Mouse (Mus musculus) B cell, adult 2 months (primary cell): ENCODE data around the gene Abat.
A peak's percentile ranks its signal among the peaks of the same experiment; 100 is the strongest.

Experiments used
- DNase-seq, 2 experiments: peaks; one replicate each; pipeline ENCODE4 v3.0.0; 2022

The Abat gene

DNA sequence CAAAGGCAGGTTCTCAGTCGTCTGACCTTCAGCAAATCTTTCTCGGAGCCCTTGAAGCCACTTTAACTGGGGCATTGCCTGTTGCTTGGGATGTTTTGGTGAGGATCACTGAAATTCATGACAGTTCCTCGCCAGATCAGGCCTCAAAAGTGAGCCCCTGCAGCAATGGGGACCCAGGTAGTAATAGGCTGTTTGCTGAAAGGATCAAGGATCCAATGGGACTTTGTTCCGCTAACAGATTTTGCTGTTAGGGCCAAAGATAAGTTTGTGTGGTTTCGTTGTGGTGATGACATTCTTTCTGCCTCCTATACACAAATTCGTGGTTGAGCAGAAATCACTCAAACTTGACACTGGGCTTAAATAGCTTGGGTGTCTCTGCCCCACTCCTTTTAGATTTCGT lies 124.9 kb downstream of the Abat start:
- DNase-seq: no peak

- DNase-seq: peak in 1 of 2 experiments; percentile 7
These were observed 126.4 kb downstream of the Abat start for GRCm38 (mm10) chr16:8639466-8640191.

GRCm38 (mm10) chr16:8643855-8644254 lies 130.6 kb downstream of the Abat start:
- DNase-seq: peak; percentile 46 to 56

- no peak for DNase-seq
These were observed 132.3 kb downstream of the Abat start for GRCm38 (mm10) chr16:8645546-8645945.

- DNase-seq: peak in 1 of 2 experiments; percentile 19
These were observed 136.8 kb downstream of the Abat start for GRCm38 (mm10) chr16:8650007-8650406.

DNA sequence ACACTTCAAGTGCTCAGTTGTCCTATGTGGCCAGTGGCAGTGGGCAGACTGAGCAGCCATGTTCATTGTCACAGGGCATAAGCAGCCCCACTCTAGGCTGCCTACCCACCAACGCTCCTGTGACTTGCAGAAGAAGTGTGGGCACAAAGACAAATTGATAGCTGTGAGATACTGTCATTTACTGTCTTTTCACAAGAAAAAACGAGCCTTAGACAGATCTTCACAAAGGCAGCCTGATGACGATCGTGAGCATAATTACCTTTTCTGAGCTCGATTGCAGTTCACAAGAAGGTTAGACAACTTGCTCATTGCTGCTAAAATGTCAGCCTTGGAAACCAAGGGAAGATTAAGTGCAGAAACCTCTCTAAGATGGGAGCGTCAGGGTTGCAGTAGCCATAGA lies 141.9 kb downstream of the Abat start:
- no peak for DNase-seq

GRCm38 (mm10) chr16:8655599-8655998 lies 142.4 kb downstream of the Abat start:
- no peak for DNase-seq

- DNase-seq: no peak
These were observed 143.0 kb downstream of the Abat start for GRCm38 (mm10) chr16:8656256-8656655.

- DNase-seq: no peak
These were observed 145.1 kb downstream of the Abat start for GRCm38 (mm10) chr16:8658349-8658748.

GRCm38 (mm10) chr16:8658764-8659163 lies 145.5 kb downstream of the Abat start:
- DNase-seq: no peak

- no peak for DNase-seq
These were observed 149.8 kb downstream of the Abat start for GRCm38 (mm10) chr16:8663022-8663421.

DNA sequence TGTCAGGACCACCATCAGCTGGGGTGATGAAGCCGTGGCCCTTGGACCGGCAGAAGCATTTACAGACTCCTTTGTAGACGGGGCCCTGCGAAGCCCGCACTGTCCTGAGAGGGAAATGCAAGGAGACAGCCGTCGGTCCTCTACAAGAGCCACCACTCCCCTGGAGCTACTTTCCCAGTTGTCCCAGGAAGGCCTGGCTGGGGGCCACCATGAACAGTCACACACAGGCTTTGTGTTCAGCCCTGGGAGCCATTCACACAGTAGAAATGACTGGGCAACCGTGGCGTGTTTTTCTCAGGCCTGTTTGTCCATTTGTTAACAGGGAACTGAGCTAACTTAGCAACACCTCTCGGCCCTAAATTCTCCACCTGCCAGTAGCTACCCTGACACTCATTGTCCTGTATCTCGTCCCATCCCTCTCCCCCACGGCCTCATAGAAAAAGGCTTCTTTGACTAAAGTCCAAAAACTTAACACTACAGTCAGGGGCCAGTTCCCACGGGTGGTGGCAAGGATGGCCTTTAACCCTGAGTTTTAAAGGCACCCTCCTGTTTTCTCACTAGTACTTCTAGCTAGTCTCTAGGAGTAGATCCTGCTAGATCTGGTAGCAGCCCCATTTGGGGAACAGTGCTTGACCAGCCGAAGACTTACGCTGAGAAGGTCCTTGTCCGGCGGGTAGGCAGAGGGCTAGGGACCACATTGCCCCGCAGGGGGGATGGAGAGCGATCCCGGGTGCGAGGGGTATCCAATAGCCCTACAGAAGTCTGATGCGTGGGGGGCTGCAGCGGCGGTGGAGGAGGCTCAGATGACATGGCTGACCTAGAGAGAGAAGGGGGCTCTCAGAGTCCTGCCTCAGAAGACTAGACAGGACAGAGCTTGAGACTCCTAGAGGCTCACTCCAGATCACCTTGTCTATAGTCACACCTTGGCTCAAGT lies 150.6 kb downstream of the Abat start:
- no peak for DNase-seq

- no peak for DNase-seq
These were observed 152.1 kb downstream of the Abat start for GRCm38 (mm10) chr16:8665367-8665766.

DNA sequence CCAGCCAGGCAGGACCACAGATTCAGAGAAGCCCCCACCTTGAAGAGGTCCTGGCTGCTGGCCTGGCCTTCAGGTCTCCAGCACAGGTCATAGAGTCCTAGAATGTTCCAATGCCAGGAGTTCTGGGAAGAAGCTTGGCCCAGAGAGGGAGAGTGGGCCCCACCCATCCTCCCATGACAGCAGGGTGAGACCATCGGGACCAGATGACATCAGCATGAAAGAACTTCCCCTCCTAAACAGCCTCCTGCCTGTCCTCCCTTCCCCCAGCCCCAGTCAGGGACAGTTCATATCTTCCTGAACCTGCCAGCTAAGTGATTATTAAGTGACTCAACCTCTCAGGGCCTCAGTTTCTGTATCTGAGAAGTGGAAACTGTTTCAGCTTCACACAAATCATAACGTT lies 153.2 kb downstream of the Abat start:
- no peak for DNase-seq

DNA sequence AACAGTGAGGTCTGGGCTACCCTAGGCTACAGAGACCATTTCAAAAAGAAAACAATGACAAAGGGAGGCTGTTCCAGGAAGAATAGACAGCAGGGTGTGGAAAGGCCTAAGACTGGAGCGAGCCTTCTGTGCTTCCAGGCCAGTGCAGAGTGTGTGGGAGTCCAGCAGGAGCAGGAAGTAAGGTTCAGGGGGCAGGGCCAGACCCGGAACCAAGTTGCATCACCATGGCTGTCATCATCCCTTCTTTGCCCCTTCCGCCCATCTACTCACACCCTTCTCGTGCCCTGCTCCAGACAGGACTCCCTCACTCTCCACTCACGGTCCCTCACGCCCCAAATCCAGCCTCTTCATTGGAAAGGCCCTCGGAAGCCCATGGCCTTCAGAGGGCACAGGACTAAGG lies 154.0 kb downstream of the Abat start:
- no peak for DNase-seq

GRCm38 (mm10) chr16:8667814-8668213 lies 154.6 kb downstream of the Abat start:
- no peak for DNase-seq

GRCm38 (mm10) chr16:8668386-8668785 lies 155.2 kb downstream of the Abat start:
- no peak for DNase-seq

DNA sequence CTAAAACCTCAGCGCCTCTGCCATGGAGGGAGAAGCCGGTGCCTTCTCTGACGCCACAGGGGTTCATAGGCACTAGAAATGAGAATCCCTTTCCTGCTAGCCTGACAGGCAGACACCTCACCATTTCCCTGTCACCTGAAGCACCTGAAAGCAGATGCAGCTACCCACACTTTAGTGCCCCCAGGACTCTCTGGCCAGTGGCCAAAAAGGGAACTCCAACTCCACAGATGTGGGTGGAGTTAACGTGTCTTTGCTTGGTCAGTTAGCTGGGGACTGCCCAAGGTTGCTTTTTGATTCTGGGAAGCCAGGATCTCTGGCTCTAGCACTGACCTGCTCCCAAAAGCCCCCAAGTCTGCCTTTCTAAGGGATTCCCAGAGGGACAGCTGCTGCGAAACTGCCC lies 156.2 kb downstream of the Abat start:
- no peak for DNase-seq

DNA sequence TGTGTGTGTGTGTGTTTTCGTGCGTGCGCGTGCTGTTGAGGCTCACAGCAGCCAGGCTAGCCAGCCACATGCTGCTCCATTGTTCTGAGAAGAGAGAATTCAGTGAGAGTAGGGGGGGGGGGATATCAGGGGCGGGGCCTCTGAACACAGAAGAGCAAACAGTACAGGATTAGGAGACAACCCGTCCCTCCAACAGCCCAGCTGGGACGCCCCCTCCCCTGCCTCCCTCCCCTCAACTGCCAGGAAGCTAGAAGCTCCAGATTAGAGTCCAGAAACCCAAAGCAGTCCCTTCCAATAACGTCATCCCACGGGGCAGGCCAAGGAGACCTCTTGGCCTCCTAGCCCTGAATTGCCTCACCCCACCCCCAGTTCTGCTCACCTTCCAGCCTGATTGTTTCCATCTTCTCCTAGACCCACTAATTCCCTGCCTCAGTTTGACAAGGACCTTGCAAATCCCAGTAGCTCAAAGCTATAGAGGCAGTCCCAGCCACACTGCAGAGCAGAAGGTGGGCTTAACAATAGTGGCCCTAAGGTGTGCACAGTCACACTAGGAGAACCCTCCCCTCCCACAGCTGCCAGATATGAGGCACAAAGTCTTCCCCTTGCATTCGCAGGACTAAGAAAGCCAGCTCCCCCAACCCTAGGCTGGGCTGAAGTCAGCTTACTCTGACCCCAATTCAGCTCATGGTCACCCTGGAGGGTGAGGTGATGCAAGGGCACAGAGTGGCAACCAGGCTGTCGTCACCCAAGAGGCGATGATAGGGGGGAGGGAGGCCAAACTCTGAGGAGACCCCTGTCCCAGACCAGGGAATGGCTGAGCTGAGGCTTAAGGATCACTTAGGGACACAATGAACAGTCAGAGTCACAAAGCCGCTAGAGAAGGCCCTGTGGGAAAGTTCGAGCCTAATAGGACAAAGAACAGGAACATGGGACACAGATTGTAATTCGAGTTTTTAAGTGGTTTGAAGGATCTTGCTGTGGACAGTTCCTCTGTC lies 157.1 kb downstream of the Abat start:
- DNase-seq: no peak
